Mouse (Mus musculus) cerebellum, adult 9-11 months (tissue): Measurements from ENCODE around the gene Atp13a1.

Experiments used
- DNase-seq: peaks from one replicate; pipeline ENCODE4 v3.0.0; 2022

Gene Atp13a1

GRCm38 (mm10) chr8:69850926-69851506, 60.1 kb downstream of the Atp13a1 start:
- no peak for DNase-seq

GRCm38 (mm10) chr8:69853869-69854268, 62.9 kb downstream of the Atp13a1 start:
- DNase-seq = no peak
